Mouse (Mus musculus) lung, postnatal 10 days (tissue): ENCODE measurements around the gene Srsf10.

Source experiments
- DNase-seq: peaks from one replicate; pipeline ENCODE4 v3.0.0; 2021

The Srsf10 gene

DNA sequence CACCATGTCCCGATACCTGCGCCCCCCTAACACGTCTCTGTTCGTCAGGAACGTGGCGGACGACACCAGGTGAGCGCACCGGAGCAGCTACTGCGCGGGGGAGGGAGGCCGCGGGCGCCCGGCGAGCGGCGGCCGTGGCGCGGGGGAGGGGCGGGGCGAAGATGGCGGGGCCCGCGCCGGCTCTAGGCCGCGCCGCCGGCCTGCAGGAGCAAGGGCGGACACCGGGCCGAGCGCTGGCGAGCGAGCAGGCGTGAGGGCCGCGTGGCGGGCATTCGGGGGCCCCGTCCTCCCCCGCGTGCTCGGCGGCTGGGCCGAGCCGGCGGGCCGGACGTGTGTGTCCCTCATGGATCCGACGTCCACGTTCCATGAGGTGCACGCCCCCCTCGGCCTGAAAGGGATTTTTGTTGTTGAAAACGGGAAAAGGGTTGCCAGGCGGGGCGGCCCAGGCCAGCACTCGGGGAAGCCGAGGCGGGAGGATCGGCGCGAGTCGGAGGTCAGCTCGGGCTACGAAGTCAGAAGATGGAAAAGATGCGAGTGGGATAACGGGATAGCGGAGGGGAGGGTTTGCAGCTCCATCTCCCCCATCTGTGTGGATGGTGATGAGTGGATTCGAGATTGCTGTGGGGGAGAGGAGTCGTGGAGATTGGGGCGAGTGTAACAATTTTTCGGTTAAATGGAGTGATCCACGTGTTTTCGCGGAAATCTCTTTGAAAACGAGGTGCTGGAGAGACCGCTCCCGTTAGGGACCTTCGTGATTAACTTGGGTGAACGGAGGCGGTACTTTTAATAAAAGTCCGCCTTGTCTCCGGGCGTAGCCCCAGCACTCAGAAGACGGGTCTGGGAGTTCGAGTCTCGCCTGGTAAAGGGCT is 910 bp downstream of the Srsf10 start:
- peak; percentile 88 for DNase-seq

- no peak for DNase-seq
Observed at GRCm38 (mm10) chr4:135857597-135858186, 2.1 kb downstream of the Srsf10 start.

- DNase-seq = no peak
Observed at GRCm38 (mm10) chr4:135868996-135869395, 13.4 kb downstream of the Srsf10 start.

DNA sequence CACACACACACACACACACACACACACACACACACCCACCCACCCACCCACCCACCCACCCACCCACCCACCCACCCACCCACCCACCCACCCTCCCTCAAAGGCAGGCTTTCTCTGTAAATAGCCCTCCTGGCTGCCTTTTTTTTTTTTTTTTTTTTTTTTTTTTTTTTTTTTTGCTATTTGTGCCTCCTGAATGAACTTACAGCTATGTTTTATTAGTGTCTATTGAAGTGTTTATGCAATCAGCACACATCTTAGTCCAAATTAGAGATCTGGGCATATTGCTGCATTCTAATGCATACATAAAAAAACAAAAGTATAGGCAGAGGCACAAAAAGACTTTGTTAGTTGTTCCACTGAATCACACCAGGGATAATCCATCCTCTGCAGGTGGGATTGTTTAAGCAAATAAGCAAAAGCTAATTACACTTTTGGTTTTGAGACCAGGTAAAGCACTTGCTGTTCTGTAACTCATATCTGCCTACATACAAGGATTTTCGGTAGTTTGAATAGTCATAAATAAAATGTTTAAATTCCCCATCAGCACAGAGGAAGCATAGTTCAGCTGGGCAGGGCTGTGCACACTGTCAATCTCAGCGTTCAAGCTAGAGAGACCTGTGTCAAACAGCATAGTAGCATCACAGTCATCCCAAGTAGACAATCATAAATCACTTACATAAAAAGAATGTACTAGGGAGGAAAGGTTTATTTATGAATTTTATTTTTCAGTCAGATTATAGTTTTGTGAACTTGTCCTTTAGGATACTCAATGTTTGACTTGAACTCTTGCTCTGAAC is 14.9 kb downstream of the Srsf10 start:
- no peak for DNase-seq

DNA sequence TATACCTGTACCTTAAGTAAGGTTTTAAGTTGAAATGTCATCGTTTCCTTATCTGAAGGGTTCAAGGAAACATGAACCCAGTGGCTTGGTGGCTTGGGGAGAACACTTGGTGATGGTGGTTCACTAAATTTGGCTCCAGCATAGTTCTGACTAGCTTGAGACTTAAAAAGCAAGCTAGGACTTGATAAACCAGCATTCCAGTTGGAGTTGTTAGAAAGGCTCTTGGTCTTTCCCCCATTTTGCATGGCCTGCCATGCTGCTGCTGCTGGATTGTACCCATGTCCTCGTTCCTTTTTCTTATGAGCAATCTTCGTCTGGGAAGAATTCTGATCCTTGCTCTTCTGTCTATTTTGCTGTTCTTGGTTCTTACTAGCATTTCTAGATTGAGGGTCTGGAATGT is 16.5 kb downstream of the Srsf10 start:
- no peak for DNase-seq

GRCm38 (mm10) chr4:135872589-135873391 is 17.2 kb downstream of the Srsf10 start:
- no peak for DNase-seq

- peak; percentile 92 for DNase-seq
Observed at GRCm38 (mm10) chr4:135873526-135874202, 18.1 kb downstream of the Srsf10 start, which contains the start of gene Pnrc2. Pnrc2 (minus strand) TSS chr4:135873850.

DNA sequence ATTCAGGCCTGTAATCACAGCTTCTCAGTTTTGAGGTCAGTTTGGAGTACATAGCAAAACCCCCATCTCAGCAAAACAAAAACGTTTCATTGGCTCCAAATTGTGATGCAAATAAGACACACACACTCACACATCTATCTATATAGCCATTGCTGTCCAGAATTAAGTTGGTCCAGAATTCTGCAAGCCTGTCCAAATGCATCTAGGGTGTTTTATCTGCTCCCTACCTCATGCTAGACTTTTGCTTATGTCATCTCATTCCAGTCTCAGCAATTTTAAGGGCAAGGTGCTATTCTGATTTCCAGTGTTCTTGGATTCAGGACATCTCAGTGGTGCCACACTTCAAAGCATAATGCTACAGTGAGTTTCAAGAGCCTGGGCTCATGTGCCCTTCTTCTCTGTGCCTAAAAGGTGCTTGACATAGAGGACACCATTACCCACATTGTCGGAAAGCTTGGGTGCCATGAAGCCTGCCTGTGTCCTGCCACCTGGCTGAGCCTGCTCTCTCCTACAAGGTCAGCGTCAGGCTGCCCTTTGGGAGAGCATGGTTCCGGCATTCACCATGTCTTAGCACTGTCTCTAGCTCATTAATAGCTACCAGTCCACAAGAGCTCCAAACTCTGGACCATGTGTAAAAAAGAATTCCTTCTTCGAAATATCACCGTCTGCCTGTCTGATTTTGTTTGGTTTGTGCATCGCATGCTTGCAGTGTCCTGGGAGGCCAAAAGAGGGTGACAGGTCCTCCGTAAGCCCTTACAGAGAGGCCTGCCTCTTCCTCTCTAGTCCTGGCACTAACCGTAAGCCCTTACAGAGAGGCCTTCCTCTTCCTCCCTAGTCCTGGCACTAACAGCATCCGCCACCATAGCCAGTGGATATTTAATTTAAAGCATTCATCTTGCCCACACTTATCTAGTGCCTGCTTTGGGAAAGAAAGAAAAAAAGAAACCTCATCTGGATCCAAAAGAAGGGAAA is 19.3 kb downstream of the Srsf10 start:
- DNase-seq = no peak

DNA sequence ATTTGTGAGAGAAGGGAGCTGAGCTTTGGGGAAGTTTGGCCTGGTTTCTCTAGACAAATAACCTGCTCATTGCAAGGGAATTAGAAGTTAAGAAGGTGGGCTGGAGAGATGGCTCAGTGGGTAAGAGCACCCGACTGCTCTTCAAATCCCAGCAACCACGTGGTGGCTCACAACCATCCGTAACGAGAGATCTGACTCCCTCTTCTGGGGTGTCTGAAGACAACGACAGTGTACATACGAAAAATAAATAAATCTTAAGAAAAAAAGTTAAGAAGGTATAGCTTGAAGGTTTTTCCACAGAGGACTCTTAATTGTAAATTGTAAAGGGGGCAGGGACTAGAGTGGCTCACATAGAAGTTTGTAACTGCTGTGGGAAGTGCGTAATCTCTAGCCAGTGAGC is 20.0 kb downstream of the Srsf10 start:
- no peak for DNase-seq

- peak; percentile 85 for DNase-seq
Observed at GRCm38 (mm10) chr4:135875991-135876582, 20.5 kb downstream of the Srsf10 start.

DNA sequence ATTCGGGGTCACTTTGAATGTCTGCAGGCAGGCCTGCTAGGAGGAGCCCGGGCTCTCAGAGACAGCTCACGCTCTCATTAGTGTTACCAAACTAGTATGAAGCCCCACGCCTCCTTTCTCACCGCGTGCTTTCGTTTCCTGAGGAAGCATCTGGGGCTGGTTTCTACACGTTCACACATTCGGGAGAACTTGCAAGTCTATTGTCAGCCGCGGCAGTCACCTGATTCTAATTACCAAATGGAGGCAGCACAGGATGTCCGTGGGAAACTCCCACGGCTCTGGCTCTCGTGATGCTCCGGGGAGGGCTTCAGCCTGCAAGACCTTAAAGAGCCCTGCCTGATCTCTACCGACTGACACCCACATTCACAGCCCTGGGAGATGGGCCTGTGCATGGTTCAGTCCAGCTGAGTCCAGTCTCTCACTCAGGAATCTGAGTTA is 21.1 kb downstream of the Srsf10 start:
- peak; percentile 88 for DNase-seq

DNA sequence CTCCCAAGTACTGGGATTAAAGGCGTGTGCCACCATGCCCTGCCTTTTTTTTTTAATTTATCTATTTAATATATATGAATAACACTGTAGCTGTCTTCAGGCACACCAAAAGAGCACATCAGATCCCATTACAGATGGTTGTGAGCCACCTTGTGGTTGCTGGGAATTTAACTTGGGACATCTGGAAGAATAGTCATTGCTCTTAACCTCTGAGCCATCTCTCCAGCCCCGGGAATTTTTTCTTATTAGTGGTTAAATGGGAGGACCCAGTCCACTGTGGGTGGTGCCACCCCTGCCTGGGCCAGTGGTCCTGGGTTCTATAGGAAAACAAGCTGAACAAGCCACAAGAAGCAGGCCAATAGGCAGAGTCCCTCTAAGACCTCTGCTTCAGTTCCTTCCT is 22.2 kb downstream of the Srsf10 start:
- peak; percentile 61 for DNase-seq

DNA sequence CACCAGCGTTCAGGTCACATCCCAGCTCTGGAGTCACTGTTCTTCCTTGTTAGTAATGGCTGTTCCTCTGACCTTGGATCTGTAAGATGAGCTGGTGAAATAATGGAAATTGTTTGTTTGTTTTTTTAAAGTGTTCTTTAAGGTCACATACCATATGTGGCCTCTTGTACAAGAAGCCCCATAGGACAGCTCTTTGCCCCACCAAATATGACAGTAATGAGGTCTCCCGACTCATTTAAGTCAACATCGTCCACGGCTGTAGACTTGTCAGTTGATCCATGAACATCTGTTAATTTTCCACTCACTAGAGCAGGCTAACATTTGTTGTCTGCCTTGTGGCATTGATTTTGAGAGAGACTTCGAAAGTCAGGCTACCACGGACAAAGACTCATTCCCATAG is 23.5 kb downstream of the Srsf10 start:
- no peak for DNase-seq

DNA sequence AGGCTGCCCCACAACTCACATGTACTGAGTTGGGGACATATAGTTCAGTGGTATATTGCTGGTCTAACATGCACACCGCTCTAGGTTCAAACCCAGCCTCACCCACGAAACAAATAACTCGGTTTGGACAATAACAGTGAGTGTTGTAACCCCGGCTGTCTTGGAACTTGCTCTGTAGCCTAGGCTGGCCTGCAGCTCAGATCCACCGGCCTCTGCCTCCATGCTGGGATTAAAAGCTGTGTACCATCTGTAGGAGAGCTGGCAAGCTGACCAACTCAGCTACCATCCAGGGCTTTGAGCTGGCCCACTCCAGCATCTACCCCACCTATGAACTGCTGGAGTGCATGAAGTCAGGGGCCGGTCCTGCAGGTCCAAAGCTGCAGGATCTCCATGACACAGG is 24.5 kb downstream of the Srsf10 start:
- DNase-seq = no peak

DNA sequence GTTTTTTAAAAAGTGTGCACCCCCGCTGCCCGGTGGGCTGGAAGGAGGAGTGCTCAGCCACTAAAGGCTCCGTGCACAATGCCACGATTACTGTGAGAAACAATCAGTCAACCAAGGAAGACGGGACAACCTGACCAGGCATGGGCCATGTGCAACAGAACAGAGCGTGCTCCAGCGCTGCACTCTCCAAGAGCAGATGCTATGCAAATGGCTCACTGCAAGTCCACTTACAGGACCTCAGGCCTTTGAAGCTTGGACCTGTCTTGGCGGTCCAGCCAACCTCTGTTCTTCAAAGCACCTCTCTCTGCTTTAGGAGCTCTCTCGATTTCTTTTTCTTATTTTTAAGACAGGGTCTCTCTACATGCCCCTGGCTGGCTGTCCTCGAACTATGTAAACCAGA is 25.0 kb downstream of the Srsf10 start:
- DNase-seq = no peak

DNA sequence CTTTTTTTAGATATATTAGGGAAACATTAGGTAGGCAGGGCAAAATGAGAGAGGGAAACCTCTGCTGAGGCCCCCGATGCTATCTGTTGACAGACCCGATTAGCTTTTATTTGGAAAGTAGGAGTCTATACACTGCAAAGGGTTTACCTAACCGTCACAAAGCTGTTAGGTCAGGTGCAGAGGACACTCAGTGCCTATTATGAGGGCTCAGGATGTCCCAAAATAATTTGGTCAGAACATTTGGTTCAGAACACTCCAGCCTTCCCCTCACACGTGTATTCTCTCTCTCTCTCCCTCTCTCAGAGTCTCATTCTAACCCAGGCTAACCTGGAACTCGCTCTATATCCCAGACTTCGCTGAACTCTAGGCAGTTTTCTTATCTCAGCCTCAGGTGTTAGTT is 26.5 kb downstream of the Srsf10 start:
- no peak for DNase-seq

- no peak for DNase-seq
Observed at GRCm38 (mm10) chr4:135883401-135883851, 27.9 kb downstream of the Srsf10 start.

DNA sequence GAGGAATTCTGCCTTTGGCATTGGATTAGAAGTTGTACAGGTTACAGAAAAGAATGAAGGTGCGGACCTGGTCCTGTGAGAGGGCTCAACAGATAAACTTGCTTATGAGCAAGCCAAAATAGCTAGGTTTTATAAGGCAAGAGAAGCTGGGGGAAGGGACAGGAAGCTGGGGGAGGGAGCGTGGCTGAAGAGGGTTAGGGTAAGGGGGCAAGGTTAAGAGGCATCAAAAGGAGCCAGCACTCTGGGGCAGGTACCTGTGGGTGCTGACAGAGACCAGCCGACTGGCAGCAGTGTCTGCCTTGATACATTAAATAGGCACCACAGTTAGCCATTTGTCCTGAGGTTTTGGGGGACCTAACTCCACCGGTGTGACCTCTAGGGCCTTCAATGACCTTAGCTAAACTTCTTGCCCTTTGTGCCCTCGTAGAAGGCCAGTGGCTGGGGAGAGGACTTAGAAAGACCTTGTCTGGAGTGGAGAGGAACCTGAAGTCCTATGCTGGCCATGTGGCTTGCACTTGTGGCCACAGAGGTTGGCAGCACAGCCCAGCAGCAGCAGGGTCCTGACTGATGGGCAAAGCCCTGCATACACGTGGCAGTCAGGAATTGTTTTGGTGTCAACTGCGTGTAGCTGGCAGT is 28.5 kb downstream of the Srsf10 start:
- DNase-seq = no peak

DNA sequence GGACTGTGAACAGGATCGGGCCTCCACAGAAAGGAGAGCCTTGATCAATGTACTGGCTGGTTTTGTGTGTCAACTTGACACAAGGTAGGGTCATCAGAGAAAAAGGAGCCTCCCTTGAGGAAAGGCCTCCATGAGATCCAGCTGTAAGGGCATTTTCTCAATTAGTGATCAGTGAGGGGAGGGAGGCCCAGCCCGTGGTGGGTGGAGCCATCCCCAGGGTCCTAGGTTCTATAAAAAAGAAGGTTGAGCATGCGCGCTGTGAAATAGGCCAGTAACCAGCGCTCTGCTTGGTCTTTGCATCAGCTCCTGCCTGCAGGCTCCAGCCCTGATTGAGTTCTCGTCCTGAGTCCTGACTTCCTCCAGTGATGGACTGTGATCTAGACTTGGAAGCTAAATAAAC is 29.0 kb downstream of the Srsf10 start:
- no peak for DNase-seq

- no peak for DNase-seq
Observed at GRCm38 (mm10) chr4:135885676-135886075, 30.1 kb downstream of the Srsf10 start.
